Mouse (Mus musculus): Measurements from ENCODE around the gene Bnc2. TPM values are rescaled to one million over a fixed set of nuclear protein-coding genes. Genes with fewer than 3 reads are reported as not detected.
A peak's percentile ranks its signal among the peaks of the same experiment; 100 is the strongest.

The Bnc2 gene
- polyA plus RNA-seq, 1 experiment from 2014 or later: 4.4 TPM

DNA sequence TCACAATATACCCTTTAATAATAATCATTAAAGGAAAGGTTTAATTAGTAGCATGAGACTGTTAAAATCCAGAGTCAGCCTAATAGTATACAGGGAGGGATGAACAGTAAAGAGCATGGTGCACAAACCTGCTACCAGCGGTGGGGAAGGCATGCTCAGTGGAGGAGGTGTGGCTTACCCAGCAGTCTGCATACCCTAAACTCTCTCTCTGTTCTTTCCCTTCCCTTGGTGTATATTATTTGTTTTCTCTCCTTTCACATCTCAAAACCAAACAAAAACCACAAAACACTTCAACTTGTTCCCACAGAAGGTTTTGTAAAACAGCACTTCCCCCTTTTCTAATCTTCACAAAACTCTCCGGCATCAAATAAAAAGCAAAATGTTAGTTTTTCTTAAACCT is 202.4 kb downstream of the Bnc2 start:
- H3K36me3 ChIP-seq (ENCODE audit: insufficient read depth, low read length): no peaks in the 10 kb centered on the region
- TF ChIP-seq CTCF (IDR thresholded peaks at IDR 0.05; ENCODE audit: low read depth): no peak
- H3K4me2 ChIP-seq (ENCODE audit: low read length): no peak overlapping the region
- ATAC-seq (replicated peaks; ENCODE audit: low FRiP score, low read depth): no peak
- H3K4me1 ChIP-seq (replicated peaks; ENCODE audit: insufficient read depth, low read length): no peaks in the 10 kb centered on the region
- H3K4me3 ChIP-seq (replicated peaks; ENCODE audit: low read depth, low read length): no peak overlapping the region
- no peaks in the 10 kb centered on the region for H3K27me3 ChIP-seq (ENCODE audit: insufficient read depth, low read length)
- H3K27ac ChIP-seq: no peak overlapping the region
- WGBS: 79% methylated on average over 2 of the region's 2 CpGs
- no peak for DNase-seq (ENCODE audit: low spot score)
- no peak overlapping the region for H3K9ac ChIP-seq (ENCODE audit: low read depth, low read length)
- no peaks in the 10 kb centered on the region for H3K9me3 ChIP-seq (replicated peaks; ENCODE audit: low read length)

DNA sequence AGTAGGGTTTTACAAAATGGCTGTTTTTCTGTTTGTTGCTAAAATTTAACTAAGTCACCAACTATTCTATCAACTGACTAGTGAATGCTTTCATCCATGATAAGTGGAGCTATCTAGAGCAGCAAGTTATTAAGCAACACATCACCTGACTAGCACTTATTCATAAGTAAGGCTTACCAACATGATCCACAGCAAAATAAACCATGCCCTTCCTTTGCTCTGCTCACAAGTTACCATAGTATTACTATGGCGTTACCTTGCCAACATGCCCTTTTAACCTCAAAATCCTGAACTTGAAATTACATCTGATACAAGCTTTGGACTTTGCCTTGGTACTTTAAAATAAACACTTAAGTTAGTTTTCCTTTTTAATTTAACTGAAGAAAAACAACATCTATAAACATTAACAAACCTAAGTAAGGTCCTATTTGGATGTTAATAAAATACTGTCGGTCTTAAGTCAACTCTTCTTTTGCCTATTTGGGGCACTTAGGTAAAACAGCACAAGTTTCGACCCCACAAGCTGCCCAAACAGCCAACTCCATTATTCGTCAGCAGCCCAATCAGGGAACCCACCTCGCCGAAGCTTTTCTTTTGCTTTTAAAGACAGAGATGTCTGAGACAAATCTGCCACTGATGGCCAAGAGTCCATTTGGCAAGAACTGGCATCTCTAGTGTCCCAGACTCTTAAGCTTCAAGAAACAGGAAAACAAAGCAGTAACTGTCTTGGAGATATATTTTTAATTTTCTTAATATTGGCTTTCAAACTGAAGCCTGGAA is 204.8 kb downstream of the Bnc2 start:
- TF ChIP-seq CTCF (IDR thresholded peaks at IDR 0.05; ENCODE audit: low read depth): no peak
- H3K9me3 ChIP-seq (replicated peaks; ENCODE audit: low read length): no peaks in the 10 kb centered on the region
- H3K4me3 ChIP-seq (replicated peaks; ENCODE audit: low read depth, low read length): no peak overlapping the region
- DNase-seq (ENCODE audit: low spot score) (peak; percentile 19), ATAC-seq (replicated peaks; ENCODE audit: low FRiP score, low read depth) (peak; percentile 66; the same call in 1 of the 2 replicates)
- WGBS: 82% methylated on average over 6 of the region's 6 CpGs
- no peaks in the 10 kb centered on the region for H3K36me3 ChIP-seq (ENCODE audit: insufficient read depth, low read length)
- no peaks in the 10 kb centered on the region for H3K4me1 ChIP-seq (replicated peaks; ENCODE audit: insufficient read depth, low read length)
- no peak overlapping the region for H3K9ac ChIP-seq (ENCODE audit: low read depth, low read length)
- no peak overlapping the region for H3K4me2 ChIP-seq (ENCODE audit: low read length)
- no peak overlapping the region for H3K27ac ChIP-seq
- H3K27me3 ChIP-seq (ENCODE audit: insufficient read depth, low read length): no peaks in the 10 kb centered on the region

DNA sequence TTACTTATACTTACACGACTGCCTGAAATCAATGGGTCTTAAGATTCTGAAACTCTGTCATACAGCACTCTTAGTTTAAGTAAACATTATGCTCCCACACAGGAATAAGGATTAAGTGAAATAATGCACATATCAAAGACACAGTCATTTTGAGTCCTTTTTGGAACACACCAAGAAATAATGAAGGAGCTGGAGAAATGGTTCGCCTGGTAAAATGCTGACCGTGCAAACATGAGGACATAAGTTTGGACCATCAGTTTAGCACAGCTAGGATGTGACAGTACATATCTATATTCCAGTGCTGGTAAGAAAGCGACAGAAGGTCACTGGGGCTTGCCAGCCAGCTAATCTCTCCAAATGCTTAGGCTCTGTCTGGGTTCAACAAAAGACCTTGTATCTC is 205.7 kb downstream of the Bnc2 start:
- 87% methylated on average over 4 of the region's 4 CpGs for WGBS
- ATAC-seq (replicated peaks; ENCODE audit: low FRiP score, low read depth): no peak
- H3K4me1 ChIP-seq (replicated peaks; ENCODE audit: insufficient read depth, low read length): no peaks in the 10 kb centered on the region
- H3K27me3 ChIP-seq (ENCODE audit: insufficient read depth, low read length): no peaks in the 10 kb centered on the region
- H3K9me3 ChIP-seq (replicated peaks; ENCODE audit: low read length): no peaks in the 10 kb centered on the region
- no peak overlapping the region for H3K9ac ChIP-seq (ENCODE audit: low read depth, low read length)
- H3K4me2 ChIP-seq (ENCODE audit: low read length): no peak overlapping the region
- H3K4me3 ChIP-seq (replicated peaks; ENCODE audit: low read depth, low read length): no peak overlapping the region
- no peak for TF ChIP-seq CTCF (IDR thresholded peaks at IDR 0.05; ENCODE audit: low read depth)
- DNase-seq (ENCODE audit: low spot score): no peak
- no peak overlapping the region for H3K27ac ChIP-seq
- no peaks in the 10 kb centered on the region for H3K36me3 ChIP-seq (ENCODE audit: insufficient read depth, low read length)

DNA sequence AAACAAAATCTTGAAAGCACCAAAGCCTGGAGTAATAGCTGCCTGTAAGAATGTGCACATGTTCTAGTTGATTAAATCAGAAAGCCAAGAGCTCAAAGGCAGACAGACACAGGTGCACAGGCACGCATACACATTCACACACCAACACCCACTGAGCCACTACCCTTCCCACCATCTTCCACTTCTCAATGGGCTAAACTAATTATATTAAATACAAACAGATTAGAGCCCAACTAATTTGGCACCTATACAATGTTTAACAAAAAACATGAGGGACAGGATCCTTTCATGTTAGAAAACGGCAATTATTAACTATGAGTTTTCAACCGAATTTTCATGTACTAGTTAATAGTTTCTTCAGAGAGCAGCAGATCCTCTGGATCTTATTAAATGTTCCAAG is 207.4 kb downstream of the Bnc2 start:
- Histone ChIP-seq H3K4me2 (ENCODE audit: low read length) (no peak overlapping the region), H3K36me3 (ENCODE audit: insufficient read depth, low read length) (no peaks in the 10 kb centered on the region), H3K9ac (ENCODE audit: low read depth, low read length) (no peak overlapping the region), H3K4me3 (replicated peaks; ENCODE audit: low read depth, low read length) (no peak overlapping the region), H3K4me1 (replicated peaks; ENCODE audit: insufficient read depth, low read length) (no peaks in the 10 kb centered on the region), H3K9me3 (replicated peaks; ENCODE audit: low read length) (no peaks in the 10 kb centered on the region), H3K27ac (no peak overlapping the region), H3K27me3 (ENCODE audit: insufficient read depth, low read length) (no peaks in the 10 kb centered on the region)
- ATAC-seq (replicated peaks; ENCODE audit: low FRiP score, low read depth) (no peak), DNase-seq (ENCODE audit: low spot score) (peak; percentile 9)
- TF ChIP-seq CTCF (IDR thresholded peaks at IDR 0.05; ENCODE audit: low read depth): no peak
- 65% methylated on average over 3 of the region's 3 CpGs for WGBS

DNA sequence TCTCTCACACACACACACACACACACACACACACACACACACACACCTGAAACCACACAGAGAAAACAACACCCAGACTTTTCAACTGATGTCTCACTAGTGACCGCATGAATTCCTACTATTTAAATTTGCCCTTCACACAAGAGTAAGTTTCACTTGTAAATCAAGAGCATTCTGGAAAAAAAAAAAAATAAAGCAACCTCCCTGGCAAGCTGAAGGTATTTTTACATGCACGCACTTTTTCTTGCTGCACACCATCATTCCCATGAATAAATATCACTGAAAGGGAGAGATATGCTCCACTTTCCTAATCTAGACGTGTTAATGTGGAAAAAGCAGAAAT is 216.9 kb downstream of the Bnc2 start:
- peak; percentile 16 for DNase-seq (ENCODE audit: low spot score)
- no peak overlapping the region for H3K4me2 ChIP-seq (ENCODE audit: low read length)
- H3K9me3 ChIP-seq (replicated peaks; ENCODE audit: low read length): 0 out of 2 replicates have a peak, but pooled peaks cover 3% of the 10 kb centered on the region
- no peaks in the 10 kb centered on the region; the same call in 1 of the 2 replicates for H3K4me1 ChIP-seq (replicated peaks; ENCODE audit: insufficient read depth, low read length)
- TF ChIP-seq CTCF (IDR thresholded peaks at IDR 0.05; ENCODE audit: low read depth): no peak
- H3K36me3 ChIP-seq (ENCODE audit: insufficient read depth, low read length): no peaks in the 10 kb centered on the region
- no peak overlapping the region for H3K27ac ChIP-seq
- H3K4me3 ChIP-seq (replicated peaks; ENCODE audit: low read depth, low read length): no peak overlapping the region
- 24% methylated on average over 3 of the region's 3 CpGs for WGBS
- no peak overlapping the region for H3K9ac ChIP-seq (ENCODE audit: low read depth, low read length)
- no peaks in the 10 kb centered on the region for H3K27me3 ChIP-seq (ENCODE audit: insufficient read depth, low read length)
- no peak for ATAC-seq (replicated peaks; ENCODE audit: low FRiP score, low read depth)

DNA sequence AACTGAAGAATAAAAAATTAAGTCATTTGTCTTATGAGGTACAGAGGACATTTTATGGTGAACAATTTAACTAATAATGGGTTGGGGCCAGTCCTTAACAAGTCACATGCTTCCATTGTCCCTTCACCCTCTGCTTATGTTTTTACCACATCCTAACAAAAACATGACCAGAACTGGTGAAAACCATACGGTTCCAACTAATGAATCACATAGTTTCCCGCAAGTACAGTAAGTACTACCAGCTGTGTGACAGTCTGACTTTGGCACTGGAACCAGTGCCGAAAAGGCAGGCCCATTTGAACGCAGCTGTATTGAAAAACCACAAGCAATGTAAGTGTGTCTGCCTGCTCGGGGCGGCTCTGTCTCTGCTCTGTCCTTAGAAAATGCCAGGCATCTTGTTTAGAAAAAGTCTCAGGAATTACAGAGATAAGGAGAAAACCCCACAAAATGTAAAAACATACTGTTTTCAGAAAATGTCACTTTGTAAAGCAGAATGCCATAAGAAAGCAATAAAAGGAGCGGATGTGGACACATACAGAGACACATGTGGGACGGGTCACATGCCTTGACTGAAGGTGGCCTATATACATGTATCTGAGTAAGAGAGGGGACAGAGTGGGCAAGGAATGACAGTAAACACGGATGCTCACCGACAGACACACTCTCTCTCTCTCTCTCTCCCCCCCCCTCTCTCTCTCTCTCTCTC is 217.4 kb downstream of the Bnc2 start:
- WGBS: 66% methylated on average over 10 of the region's 10 CpGs
- no peak overlapping the region for H3K9ac ChIP-seq (ENCODE audit: low read depth, low read length)
- ATAC-seq (replicated peaks; ENCODE audit: low FRiP score, low read depth): no peak
- H3K9me3 ChIP-seq (replicated peaks; ENCODE audit: low read length): 0 out of 2 replicates have a peak, but pooled peaks cover 3% of the 10 kb centered on the region
- TF ChIP-seq CTCF (IDR thresholded peaks at IDR 0.05; ENCODE audit: low read depth): no peak
- no peaks in the 10 kb centered on the region; the same call in 1 of the 2 replicates for H3K4me1 ChIP-seq (replicated peaks; ENCODE audit: insufficient read depth, low read length)
- H3K27ac ChIP-seq: no peak overlapping the region
- H3K27me3 ChIP-seq (ENCODE audit: insufficient read depth, low read length): no peaks in the 10 kb centered on the region
- DNase-seq (ENCODE audit: low spot score): peak; percentile 21
- no peaks in the 10 kb centered on the region for H3K36me3 ChIP-seq (ENCODE audit: insufficient read depth, low read length)
- no peak overlapping the region for H3K4me2 ChIP-seq (ENCODE audit: low read length)
- no peak overlapping the region for H3K4me3 ChIP-seq (replicated peaks; ENCODE audit: low read depth, low read length)

Measured in kidney, postnatal 0 days (tissue).